Mouse (Mus musculus): ENCODE data around the gene Hmgn2. TPM values are rescaled to one million over a fixed set of nuclear protein-coding genes. Genes with fewer than 3 reads are reported as not detected.

Hmgn2 gene
- total and polyA plus RNA-seq, 3 experiments, result 125 to 230 (median 186) TPM

GRCm38 (mm10) chr4:133967138-133967865, 1.1 kb downstream of the Hmgn2 start (continued):
- peak; percentile 58; the same call in 1 of the 2 replicates for TF ChIP-seq ELF1 (IDR thresholded peaks at IDR 0.05; ENCODE audit: low read depth, low read length)
- TF ChIP-seq GABPA (IDR thresholded peaks at IDR 0.05; ENCODE audit: low read depth, low read length), result no peak
- 0 out of 2 replicates have a peak, but pooled peaks have one; percentile 35 for TF ChIP-seq ETS1 (IDR thresholded peaks at IDR 0.05; ENCODE audit: low read depth, low read length)

GRCm38 (mm10) chr4:133966271-133966940, 2.0 kb downstream of the Hmgn2 start:
- TF ChIP-seq POLR2AphosphoS5 (IDR thresholded peaks at IDR 0.05; ENCODE audit: borderline replicate concordance, low read depth, low read length) (no peak), MYC (IDR thresholded peaks at IDR 0.05; ENCODE audit: low read depth, low read length) (no peak), NELFE (IDR thresholded peaks at IDR 0.05; ENCODE audit: low read depth, low read length) (no peak), ZMIZ1 (IDR thresholded peaks at IDR 0.05; ENCODE audit: low read depth, low read length) (no peak), ELF1 (IDR thresholded peaks at IDR 0.05; ENCODE audit: low read depth, low read length) (no peak), SIN3A (IDR thresholded peaks at IDR 0.05; ENCODE audit: low read length) (no peak), KAT2A (conservative IDR thresholded peaks at IDR 0.05; ENCODE audit: low read depth, low read length) (no peak), CHD2 (IDR thresholded peaks at IDR 0.05; ENCODE audit: low read length) (no peak), JUND (IDR thresholded peaks at IDR 0.05; ENCODE audit: low read depth, low read length) (no peak), NRF1 (IDR thresholded peaks at IDR 0.05; ENCODE audit: insufficient read depth, low read depth, low read length, poor library complexity, severe bottlenecking) (no peak), GABPA (IDR thresholded peaks at IDR 0.05; ENCODE audit: low read depth, low read length) (no peak), MAFK (IDR thresholded peaks at IDR 0.05; ENCODE audit: borderline replicate concordance, low read depth, low read length) (no peak), EP300 (IDR thresholded peaks at IDR 0.05; ENCODE audit: low read depth in 1 of 2, low read length in 2 of 2) (no peak), GATA1 (IDR thresholded peaks at IDR 0.05; ENCODE audit: low read depth, low read length) (no peak)
- H3K36me3 ChIP-seq (ENCODE audit: control insufficient read depth in 1 of 2, insufficient read depth in 2 of 2, low read length in 2 of 2), result peaks cover 5 to 14% of the 10 kb centered on the region in 2 experiments; a peak in 3 of 4 replicates
- no peak for DNase-seq (ENCODE audit: low read depth, low spot score)
- H3K9ac ChIP-seq (ENCODE audit: control insufficient read depth, low read depth, low read length, poor library complexity, severe bottlenecking), result peak overlapping the region; percentile 99
- no peaks in the 10 kb centered on the region for H3K9me3 ChIP-seq (replicated peaks; ENCODE audit: insufficient read depth, low read length)
- peaks cover 11% of the 10 kb centered on the region for H3K79me2 ChIP-seq (ENCODE audit: control insufficient read depth, insufficient read depth, low read length, poor library complexity)
- peaks cover 0 to 8% of the 10 kb centered on the region in 2 experiments; a peak in 1 of 4 replicates for H3K4me1 ChIP-seq (ENCODE audit: control insufficient read depth in 1 of 2, insufficient read depth in 2 of 2, low read length in 2 of 2)
- no peaks in the 10 kb centered on the region for H3K27me3 ChIP-seq (ENCODE audit: control insufficient read depth in 1 of 2, insufficient read depth in 2 of 2, low read length in 2 of 2)
- H3K4me3 ChIP-seq (ENCODE audit: control insufficient read depth in 1 of 2, insufficient read depth in 1 of 2, low read depth in 2 of 2, low read length in 2 of 2), result peak overlapping the region; percentile 65 to 77
- H3K27ac ChIP-seq (ENCODE audit: control insufficient read depth, low read depth, low read length), result peak overlapping the region; percentile 7; the same call in 1 of the 2 replicates

GRCm38 (mm10) chr4:133962566-133962965, 5.9 kb downstream of the Hmgn2 start:
- TF ChIP-seq TCF12 (IDR thresholded peaks at IDR 0.05; ENCODE audit: low read depth, low read length) (no peak), ZKSCAN1 (IDR thresholded peaks at IDR 0.05; ENCODE audit: low read depth, low read length) (no peak), SMC3 (IDR thresholded peaks at IDR 0.05; ENCODE audit: low read depth, low read length) (no peak), CHD1 (IDR thresholded peaks at IDR 0.05; ENCODE audit: low read depth, low read length) (no peak), MYC (IDR thresholded peaks at IDR 0.05; ENCODE audit: low read depth, low read length) (no peak), ZC3H11A (IDR thresholded peaks at IDR 0.05; ENCODE audit: low read depth, low read length) (no peak), RCOR1 (IDR thresholded peaks at IDR 0.05; ENCODE audit: low read depth, low read length) (no peak), E2F4 (IDR thresholded peaks at IDR 0.05; ENCODE audit: borderline replicate concordance, low read depth, low read length) (no peak), GATA1 (IDR thresholded peaks at IDR 0.05; ENCODE audit: low read depth, low read length) (no peak), SIN3A (IDR thresholded peaks at IDR 0.05; ENCODE audit: low read length) (no peak), GABPA (IDR thresholded peaks at IDR 0.05; ENCODE audit: low read depth, low read length) (no peak), BHLHE40 (IDR thresholded peaks at IDR 0.05; ENCODE audit: borderline replicate concordance, low read depth, low read length) (no peak), MAFK (IDR thresholded peaks at IDR 0.05; ENCODE audit: borderline replicate concordance, low read depth, low read length) (no peak), POLR2AphosphoS2 (IDR thresholded peaks at IDR 0.05; ENCODE audit: low read length) (no peak), MYB (IDR thresholded peaks at IDR 0.05; ENCODE audit: low read depth, low read length) (no peak)
- Histone ChIP-seq H3K36me3 (ENCODE audit: control insufficient read depth in 1 of 2, insufficient read depth in 2 of 2, low read length in 2 of 2) (peaks cover 5 to 14% of the 10 kb centered on the region in 2 experiments; a peak in 3 of 4 replicates), H3K4me1 (ENCODE audit: control insufficient read depth in 1 of 2, insufficient read depth in 2 of 2, low read length in 2 of 2) (peaks cover 0 to 8% of the 10 kb centered on the region in 2 experiments; a peak in 1 of 4 replicates), H3K27me3 (ENCODE audit: control insufficient read depth in 1 of 2, insufficient read depth in 2 of 2, low read length in 2 of 2) (no peaks in the 10 kb centered on the region), H3K79me2 (ENCODE audit: control insufficient read depth, insufficient read depth, low read length, poor library complexity) (peaks cover 10% of the 10 kb centered on the region), H3K27ac (ENCODE audit: control insufficient read depth, low read depth, low read length) (no peak overlapping the region), H3K9ac (ENCODE audit: control insufficient read depth, low read depth, low read length, poor library complexity, severe bottlenecking) (no peak overlapping the region), H3K9me3 (replicated peaks; ENCODE audit: insufficient read depth, low read length) (no peaks in the 10 kb centered on the region), H3K4me3 (ENCODE audit: control insufficient read depth in 1 of 2, insufficient read depth in 1 of 2, low read depth in 2 of 2, low read length in 2 of 2) (no peak overlapping the region)
- no peak for DNase-seq (ENCODE audit: low read depth, low spot score)
